Mouse (Mus musculus) urinary bladder, postnatal 36 days (tissue): ENCODE measurements around the gene Olfr639.
"Not testable (repeated sequence)": the region's sequence is repeated elsewhere in the genome, so short reads cannot be mapped to it uniquely, and the experiment has no call there.

Experiments
- DNase-seq, 2 experiments: peaks; one replicate each; pipeline ENCODE4 v3.0.0; 2022; ENCODE audit warnings: low spot score in 2 of 2, mixed read lengths in 1 of 2

The Olfr639 gene

DNA sequence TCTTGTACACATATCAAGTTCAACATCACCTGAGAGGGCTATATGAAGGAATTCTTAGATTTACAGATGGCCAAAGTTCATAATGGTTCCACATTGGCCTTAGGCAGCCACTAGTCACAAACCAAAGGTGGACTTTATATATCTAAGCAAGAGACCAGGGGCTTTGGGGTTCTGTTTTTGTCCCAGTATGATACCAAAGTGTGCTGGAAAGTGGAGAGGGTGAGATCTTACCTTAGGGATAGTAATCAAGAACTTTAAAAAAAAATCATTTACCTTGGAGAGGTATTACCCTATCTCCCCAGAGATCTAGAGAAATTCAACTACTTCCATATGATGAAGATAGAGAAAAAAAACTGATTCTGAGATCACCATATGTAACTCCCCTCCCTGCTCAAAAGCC, at the start of gene Olfr639:
Gene Olfr639 (minus strand): TSS at position 101 of the 400 bp plus-strand sequence.
- no peak for DNase-seq

DNA sequence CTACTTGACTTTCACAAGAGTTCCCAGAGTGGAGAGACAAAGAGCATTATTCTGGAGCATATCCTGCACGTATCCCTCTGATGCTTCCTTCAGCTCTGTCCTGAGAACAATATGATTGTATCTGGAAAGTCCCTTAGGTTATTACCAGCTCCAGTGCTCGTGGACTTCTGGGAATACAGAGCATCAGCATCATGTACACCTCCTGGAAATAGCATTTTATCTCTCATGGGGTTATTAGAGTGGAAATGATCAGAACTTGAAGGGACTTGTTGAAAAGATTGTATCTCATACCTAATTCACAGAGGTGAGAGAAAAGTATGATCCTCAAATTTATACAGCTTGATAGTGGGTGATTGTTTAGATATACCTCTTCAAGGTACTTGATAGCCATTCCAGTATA, 44.2 kb upstream of the Olfr639 start, which contains the start of gene 4930516K23Rik:
Gene 4930516K23Rik (minus strand): TSS at position 101 of the 400 bp plus-strand sequence.
- DNase-seq: no peak

DNA sequence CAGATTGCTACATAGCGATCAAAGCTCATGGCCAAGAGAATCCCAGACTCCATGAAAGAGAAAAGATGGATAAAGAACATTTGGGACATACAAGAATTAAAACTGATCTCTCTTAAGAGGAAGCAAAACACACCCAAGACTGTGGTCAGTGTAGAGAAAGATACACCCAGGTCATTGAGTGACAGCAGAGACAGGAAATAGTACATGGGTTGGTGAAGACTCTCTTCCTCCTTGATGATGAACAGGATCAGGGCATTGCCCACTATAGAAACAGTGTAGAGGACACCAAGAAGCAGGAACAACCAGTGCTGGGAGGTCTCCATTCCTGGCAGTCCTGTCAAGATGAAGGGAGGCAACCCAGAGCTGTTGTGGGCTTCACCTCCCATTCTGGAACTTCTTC, 42.1 kb upstream of the Olfr639 start:
- no peak for DNase-seq

DNA sequence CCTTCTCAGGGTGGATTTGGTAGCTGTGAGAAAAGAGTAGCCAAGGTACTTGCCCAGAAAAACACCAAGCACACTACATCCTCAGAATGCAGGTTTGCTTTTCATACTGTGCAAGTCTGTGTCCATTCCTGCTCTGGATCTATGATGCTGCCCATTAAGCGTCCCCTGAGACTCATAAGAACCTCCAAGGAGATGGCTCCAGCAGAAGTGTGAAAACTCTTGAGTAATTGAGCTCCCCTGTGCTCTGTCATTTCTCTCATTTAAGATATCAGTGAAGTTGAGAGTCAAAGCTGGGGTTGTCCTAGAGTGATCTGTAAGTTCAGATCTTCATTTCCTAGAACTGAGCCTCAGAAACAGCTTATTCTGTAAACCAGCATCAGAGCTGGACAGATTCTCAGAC, 35.5 kb upstream of the Olfr639 start, which contains the start of gene Olfr642:
Gene Olfr642 (minus strand): TSS at position 101 of the 400 bp plus-strand sequence.
- DNase-seq: no peak

DNA sequence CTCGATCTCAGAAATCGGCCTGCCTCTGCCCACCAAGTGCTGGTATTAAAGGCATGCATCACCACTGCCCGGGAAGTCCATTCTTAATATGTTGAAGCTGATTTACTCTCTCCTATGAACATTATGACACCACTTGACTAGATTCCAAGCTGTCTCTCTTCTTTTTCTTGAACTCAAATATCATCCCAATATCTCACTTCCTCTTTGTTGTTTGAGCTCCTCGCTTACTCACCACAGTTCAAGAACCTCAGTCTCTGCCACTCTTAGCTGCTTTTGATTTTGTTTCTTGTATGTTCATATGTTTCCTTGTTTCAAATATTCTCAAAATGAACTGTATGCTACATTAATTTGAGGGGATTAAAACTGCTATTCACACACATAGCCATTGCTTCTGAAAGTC, 33.6 kb upstream of the Olfr639 start:
- DNase-seq: no peak

DNA sequence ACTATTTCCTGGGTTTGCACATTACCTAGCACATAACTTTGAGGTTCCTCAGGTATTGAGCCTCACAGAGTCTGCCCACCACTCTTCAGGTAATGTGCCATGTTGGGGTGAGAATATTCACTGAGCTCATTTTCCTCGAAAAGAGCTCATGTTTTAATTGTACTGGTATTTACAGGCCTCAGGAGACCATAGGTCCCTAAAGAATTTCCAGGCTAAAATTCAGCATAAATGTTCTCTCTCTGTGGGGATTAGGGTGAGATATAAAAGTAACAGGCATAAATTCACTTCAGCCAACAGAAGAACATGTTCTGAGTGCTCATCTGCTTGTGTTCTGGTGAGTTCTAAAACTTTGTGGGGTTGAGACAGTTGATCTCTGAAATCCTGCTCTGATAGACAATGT, 18.0 kb upstream of the Olfr639 start, which contains the start of gene Olfr641:
Gene Olfr641 (plus strand): TSS at position 301 of the 400 bp plus-strand sequence.
- DNase-seq: no peak

DNA sequence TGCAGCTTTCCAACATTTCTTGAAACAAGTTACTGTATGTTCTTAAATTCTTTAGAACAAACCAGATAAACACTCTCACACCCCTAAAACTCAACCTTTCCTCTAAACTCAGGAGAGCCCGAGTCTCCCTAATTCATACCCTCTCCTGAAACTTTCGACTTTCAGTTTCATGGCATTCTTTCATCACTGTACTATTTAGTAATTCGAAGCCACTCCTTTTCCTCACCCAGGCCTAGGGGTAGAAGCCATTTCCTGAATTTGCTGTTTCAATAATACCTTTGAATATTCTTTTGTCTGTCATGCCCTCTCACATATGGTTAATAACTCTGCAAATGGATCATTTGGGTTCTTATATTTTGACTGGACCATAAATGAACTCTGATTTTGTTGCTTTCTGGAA, 9.9 kb upstream of the Olfr639 start:
- no peak for DNase-seq

DNA sequence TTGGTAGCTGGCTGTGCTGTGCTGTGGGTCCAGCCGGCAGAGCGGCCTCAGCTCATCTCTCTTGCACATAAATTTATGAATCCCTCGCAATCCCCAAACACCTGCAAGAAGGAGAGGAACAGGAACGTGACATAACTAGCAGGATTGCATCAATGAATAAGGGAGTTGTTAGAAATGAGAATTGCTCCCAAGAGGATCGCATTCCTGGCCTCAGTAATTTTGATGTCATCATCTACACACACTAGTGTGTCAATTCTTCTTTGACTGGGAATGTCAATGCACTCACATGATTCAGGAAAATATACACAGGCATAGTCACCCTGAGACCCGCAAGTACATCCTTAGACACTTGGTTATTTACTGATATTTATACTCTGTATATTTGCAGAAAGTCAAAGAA, 8.4 kb upstream of the Olfr639 start, which contains the start of gene Olfr640:
Gene Olfr640 (minus strand): TSS at position 101 of the 400 bp plus-strand sequence.
- DNase-seq: no peak

DNA sequence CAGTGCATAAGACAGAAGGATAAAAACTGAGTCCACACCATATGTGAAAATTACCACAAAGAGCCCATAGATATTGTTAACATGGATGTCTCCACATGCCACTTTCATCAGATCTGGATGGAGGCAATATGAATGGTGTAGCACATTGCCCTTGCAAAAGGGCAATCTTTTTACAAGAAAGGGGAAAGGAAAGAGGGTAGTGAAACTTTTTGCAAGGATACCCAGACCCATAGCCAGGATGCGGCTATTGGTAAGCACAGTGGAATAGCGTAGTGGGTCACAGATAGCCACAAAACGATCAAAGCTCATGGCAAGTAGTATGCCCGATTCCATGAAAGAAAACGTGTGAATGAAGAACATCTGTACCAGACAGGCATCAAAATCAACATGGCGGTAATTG, 4.5 kb upstream of the Olfr639 start:
- DNase-seq: no peak

DNA sequence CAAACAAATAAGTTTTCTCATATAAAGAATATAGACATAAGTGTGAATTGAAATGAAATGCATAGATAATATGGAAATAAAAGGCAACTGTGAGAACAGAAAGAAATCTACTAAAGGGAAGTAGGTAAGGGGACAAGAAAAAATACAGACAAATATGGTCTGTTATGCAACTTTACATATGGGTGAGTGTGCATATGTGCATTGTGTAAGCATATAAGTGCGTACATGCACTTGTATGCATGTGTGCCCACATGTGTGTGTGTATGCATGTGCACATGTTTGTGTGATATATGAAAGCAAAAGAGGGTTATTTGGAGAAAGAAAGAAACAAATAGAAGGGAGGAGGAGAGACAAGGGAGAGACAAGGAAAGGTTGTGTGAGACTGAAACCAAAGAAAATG, 1.9 kb upstream of the Olfr639 start:
- DNase-seq: no peak

DNA sequence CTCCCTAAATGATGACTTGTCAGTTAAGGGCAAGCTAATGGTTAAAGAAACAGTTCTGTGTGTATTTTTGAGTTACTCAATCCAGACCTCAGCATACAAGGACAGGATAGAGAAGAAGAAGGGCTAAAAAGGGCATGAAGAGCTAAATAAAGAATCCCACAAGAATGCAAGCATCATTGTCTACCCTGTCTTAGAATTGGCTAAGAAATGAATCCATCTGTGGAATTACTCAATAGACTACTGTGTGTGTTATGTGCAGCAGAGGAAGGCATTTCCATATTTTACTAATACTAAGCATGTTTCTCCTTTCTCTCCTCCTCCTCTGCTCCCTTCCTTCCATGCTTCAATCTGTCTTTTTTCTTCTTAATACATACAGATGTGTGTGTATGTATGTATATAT, 18.0 kb downstream of the Olfr639 start:
- DNase-seq: no peak

DNA sequence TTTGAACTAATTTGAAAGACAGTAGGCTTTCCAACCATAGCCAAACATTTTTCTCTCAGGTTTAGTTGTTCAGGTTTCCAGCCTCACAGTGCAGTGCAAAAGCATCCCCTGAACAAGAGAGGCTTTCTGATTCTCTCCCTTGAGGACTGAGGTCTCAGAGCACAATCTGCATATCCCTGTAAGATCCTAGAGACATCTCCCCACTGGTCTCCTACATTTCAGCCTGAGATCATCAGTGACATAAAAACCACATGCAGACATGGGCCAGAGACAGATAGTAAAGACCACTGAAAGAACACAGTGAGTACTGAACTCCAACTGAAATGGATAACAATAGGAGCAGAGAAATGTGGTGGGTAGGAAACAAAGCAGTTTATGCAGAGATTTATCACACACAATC, 18.7 kb downstream of the Olfr639 start, which contains the start of gene Olfr638:
Gene Olfr638 (plus strand): TSS at position 301 of the 400 bp plus-strand sequence.
- DNase-seq: no peak

DNA sequence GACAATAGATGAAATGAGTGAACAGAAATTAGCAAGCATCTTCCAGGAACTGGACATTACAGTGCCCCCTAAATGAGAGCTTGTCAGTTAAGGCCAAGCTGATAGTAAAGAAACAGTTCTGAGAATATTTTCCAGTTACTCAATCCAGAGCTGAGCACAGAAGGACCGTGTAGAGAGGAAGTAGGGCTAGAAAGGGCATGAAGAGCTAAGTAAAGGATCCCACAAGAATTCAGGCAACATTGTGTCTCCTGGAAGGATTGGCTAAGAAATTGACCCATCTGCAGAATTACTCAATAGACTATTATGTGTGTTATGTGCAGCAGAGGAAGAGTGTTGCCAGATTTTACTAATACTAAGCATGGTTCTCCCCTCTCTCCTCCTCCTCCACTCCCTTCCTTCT, 45.3 kb downstream of the Olfr639 start:
- no peak for DNase-seq

DNA sequence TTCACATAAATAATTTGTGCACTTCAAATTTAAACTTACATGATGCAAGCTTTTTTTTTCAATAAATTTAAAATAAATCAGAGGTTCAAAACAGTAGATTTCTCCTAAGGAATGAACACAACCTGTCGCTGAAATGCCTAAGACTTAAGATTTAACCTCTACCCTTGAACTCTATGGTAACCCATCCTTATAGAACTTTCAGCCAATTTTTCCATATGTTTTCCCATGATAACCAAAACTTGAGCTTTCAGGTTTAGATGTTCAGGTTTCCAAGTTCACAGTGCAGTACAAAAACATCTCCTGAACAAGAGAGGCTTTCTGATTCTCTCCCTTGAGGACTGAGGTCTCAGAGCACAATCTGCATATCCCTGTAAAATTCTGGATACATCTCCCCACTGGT, 46.3 kb downstream of the Olfr639 start, which contains the start of gene Olfr635:
Gene Olfr635 (plus strand): TSS at position 301 of the 400 bp plus-strand sequence.
- no peak for DNase-seq

DNA sequence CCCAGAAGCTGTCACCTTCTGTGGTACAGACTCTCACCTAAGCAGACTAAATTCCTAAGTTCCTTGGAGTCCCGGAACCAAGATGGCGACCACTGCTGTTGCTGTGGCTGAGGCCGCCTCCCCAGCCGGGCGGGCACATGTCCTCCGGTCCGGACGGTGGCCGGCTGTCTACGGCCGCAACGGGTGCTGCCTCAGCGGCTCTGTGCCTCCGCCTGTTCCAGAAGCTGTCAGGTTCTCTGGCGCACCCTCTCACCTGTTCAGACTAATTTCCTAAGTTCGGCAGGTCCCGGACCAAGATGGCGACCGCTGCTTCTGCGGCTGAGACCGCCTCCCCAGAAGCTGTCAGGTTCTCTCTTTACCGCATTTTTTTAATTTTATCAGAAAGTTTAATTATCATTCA, 50.2 kb downstream of the Olfr639 start:
- not testable (repeated sequence) for DNase-seq
